Mouse (Mus musculus): ENCODE results near the gene D1Ertd622e. TPM values are rescaled to one million over a fixed set of nuclear protein-coding genes. Genes with fewer than 3 reads are reported as not detected.

Gene D1Ertd622e
- polyA plus RNA-seq, 2 experiments from 2014 or later = 15.2 to 16.1 TPM

DNA sequence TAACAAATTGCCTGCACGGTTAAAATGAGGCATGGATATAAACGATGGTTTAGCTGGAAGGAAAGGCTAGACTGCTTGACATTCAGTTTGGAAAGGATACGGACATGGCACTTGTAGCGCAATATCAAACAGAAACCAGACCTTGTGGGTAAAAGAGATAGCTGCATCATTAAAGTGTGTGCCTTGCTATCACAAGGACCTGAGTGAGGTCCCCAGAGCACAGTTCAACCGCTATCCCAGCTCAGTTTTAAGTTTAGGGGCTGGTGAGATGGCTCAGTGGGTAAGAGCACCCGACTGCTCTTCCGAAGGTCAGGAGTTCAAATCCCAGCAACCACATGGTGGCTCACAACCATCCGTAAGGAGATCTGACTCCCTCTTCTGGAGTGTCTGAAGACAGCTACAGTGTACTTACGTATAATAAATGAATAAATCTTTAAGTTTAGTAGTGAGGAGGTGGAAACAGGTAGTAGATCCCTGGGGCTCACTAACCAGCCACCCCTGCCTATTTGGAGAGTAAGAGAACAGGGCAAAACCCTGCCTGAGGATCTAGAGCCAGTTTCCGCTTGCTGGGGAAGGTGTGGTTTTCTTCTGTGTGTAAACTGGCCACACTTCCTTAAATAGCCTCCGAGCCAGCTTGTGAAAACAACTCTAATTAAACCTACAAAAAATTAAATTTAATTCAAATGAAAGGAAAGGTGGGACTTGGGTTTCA is 29.2 kb downstream of the D1Ertd622e start:
- no peak for ATAC-seq

DNA sequence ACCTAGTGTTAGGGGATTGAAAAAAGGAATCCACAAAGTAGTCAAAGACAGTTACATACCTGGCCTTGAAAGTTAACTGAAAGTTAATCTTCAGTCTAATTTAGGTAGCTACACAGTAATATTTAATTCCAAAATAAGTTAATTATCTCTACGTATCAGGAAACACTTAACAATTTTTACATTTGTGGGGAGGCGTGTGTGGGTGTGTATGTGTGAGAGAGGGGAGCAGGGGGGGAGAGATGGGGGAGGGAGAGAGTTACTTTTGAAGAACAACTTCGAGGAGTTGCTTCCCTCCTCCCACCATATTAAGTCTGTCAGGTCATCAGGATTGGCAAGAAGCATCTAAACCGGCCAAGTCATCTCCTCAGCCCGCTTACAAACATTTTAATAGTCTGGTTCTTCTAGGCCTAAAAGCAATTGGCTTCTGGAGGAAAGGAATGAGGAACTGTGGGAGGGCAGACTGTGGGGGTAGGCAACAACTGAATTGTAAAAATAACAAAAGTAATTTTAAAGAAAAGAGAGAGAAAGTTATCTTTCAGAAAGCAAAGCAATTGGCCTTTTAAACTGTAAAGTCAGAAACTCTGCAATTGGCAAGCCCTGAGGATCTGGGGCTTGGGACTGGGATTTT is 29.9 kb downstream of the D1Ertd622e start:
- no peak for ATAC-seq

DNA sequence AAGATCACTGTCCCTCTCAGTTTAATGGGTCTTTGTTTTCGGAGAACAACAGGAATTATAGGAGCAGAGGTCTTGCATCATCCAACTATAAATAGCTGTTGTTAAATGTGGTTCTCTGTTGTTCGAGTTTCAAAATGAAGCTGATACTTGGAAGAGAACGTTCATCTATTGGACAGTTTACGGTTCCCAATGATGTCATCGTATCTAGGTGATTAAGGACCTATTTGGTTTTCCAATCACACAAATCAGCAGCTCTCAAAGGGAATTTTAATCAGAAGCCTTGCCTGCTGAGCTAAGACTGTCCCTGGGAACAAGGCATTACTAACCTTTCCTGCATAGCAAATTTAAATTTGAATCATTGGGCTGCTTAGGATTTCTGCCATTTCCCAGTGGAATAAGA is 31.7 kb downstream of the D1Ertd622e start:
- no peak for ATAC-seq

DNA sequence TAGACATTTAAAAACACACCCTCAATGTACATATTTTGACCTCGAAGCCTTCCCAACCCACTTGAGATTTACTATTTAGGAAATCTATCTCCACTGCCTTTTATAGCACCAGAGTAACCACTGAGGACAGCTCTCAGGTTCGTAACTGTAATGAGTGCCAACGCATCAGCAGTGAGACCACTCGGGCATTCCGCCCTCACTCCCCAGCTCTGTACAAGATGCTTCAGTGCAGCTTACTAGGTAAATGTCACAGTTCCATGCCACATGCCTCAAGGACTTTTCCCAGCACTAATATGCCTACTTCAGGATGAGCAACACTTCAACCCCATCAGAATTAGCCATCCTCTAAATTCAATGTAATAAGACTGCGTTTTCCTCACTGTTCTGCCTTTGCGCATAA is 33.0 kb downstream of the D1Ertd622e start:
- no peak for ATAC-seq

DNA sequence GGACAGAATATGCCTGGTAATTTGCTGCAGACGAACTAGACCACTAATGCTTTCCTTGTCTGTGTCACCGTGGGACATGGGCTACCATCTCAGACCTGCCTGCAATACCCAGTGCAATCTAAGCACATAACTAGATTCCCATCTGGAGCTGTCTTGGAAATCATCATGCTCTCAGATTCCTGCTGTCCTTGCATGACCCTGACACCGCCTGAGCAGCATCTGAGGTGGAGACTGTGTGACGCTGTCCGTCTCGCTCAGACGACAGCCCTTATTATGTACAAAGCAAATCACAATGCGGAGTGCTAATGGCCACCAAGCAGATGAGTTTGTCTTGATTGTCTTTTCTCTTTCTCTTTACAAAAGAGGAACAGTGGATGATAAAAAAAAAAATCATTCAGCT is 33.9 kb downstream of the D1Ertd622e start:
- no peak for ATAC-seq

DNA sequence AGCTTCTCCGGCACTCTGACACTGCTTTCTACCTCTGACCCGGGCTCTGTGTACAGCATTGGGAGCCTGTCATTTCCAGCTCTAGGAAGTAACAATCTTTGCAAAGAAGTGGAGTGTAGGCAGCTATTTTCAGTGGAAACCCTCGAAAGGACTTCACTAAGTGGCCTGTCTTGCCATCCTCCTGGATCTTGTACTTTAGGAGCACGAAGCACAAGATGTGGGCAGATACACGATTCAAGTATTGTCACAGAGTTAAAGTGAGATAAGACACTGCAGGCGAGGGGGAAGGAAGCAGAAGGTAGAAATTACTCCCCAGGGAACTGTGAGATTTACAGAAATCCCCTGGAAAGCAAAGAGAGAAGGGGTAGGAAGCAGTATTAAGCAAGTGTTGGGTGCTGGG is 36.4 kb downstream of the D1Ertd622e start:
- ATAC-seq = no peak

DNA sequence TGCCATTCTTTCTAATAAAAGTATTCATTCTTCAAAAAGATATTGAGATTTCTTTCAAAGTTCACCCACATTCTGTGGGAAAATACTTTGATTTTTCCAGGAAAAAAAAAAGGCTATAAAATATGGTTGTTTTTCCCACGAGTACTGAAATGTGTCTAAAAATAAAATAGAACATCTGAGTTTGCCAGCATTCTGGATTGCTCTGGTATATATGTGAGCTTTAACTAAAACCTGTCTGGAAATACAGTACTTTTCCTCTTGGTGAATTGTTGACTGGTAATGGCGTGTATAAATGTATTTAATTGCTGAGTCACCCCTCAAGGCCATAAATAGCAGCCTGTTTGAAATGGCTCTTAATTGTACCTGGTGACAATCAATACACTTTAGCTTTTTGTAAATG is 37.5 kb downstream of the D1Ertd622e start:
- no peak for ATAC-seq

DNA sequence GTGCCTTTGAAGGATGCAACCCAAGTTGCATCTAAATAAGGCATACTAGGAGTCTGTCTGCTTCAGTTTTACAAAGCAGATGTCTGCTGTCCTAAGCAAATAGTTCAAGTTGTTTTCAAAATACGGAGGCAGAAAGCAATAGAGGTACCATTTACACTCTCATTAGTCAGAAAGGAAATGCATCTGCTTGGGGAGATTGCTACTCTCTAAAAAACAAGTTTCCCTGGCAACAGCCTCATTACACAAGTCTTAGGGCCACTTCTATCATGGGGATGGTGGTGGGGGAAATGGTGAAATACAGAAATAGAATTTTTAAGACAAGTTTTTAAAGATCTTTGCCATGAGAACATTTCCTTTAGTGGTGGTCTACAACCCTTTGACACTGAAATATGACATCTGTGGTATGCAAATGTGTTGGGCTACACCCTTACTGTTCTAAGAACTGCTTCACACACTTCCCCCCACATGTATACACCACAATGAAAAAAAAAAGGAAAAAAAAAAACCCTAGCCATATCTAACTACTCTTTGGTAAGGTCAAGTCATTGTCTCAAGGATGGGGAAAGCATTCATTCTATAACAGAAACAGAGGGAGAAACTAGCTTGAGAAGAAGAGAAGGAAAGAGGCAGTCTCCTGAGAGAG is 38.5 kb downstream of the D1Ertd622e start:
- ATAC-seq = peak; percentile 76

DNA sequence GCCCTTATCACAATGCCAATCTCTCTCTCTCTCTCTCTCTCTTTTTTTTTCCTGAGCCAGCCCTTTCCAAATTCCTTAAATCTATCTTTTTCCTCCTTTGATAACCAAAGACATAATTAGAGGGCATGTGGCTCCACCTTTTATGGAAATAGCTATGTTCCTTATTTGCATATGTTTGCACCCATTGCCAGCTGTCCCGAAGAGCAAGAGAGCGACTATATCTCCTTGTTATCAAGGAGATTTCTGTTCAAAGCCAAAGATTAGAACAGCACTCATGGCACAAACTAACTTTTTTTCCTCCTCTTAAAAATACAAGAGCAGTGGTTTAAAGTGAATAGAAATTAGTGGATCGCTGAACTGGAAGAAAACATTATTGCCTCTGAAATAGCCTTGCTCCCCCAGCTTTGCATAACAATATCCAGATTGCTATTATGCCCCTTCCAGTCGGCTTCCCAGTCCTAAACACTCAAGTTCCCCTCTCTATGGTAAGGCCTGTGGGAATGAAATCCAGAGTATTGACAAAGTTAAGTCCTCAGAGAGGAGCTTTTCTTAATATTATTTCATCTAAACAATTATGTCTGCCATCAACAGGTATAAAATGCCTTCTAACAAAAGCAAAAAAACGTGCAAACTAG is 39.2 kb downstream of the D1Ertd622e start:
- ATAC-seq = no peak

DNA sequence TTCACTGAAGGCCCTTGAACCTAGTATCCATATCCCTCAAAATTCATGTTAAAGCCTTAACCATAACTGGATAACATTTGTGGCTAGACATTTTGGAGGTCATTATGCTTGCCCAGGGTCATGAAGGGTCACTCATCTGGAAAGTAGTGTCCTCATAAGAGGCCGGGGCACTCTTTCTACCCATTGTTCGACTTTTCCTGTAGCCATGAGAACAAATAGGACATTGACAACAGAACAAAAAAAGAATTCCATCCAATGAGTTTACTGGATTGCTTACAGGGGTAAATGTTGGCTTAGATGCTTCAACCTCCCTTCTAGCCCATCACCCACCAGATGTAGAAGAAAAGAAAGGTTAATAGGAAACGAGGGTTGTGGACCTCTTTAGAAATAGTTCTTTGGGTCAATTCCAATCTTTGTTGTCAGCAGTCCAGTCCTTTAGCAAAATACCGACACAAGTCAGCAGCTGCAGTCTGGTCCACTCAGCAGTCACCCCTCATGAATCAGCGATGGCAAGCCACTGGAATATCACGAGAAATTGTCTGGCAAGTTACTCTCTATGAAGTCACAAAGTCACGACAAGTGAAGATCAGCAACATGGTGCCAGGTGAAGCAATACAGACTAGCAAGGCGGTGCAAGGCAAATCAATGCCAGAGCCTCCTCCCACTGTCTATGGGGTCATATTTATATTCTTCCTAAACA is 42.1 kb downstream of the D1Ertd622e start:
- ATAC-seq = no peak

DNA sequence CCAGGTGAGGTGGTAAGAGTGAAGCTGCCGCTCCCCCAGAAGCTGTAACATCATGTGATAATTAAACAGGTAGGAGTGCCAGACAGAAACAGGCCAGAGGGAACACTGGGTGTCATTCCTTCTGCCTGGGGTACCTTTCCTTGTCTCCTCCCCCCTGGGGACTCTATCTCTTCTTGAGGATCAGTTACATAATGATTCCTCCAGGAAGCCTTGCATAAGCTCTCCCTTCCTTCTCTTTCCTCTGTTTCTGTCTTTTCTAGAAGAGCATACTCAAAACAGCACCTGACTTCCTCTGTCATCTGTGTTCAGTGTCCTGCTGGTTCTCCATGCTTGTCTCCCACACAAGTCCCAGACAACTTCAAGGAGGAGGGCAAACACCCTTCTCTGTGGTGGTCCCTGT is 46.3 kb downstream of the D1Ertd622e start:
- no peak for ATAC-seq

DNA sequence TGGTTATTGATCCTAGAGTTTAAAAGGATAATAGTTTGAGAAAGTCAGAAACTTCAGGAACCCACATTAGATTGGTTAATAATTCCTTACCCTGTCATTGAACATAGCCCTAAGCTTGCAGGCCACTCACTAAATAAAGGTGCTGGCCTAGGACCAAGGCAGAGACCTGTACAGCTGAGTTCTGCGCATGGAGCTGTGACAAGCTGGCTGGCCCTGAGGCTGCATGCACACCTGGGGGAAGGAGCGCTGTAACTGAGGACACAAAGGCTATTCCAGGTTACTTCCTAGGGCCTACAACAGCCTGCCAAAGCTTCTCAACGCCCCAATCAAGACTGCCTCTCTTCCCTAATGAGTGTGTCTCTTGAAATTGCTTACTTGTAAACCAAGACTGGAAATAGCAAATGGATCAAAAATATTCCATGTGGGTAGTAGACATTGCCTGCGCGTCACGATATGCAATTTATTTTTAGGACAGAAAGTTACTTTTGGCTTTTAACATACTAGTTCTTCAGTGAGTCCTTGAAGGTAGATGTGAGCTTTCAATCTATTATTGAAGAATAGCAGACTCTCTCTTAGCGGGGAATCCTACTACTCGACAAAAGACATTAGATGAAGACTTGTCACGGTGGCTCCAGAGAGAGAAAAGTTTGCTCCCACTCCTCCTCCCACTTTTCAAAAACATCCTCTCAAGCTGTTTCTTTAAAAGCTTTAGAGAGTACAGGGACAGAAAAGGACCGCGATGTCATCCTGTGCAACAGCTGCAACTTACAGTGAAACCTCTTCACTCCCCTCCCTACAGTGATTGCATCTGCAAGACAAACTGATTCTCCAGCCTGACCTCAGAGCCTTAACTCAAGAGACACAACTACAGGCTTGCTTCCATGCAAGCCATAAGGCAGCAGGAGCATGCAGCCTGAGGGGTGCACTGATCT is 47.1 kb downstream of the D1Ertd622e start:
- no peak for ATAC-seq

DNA sequence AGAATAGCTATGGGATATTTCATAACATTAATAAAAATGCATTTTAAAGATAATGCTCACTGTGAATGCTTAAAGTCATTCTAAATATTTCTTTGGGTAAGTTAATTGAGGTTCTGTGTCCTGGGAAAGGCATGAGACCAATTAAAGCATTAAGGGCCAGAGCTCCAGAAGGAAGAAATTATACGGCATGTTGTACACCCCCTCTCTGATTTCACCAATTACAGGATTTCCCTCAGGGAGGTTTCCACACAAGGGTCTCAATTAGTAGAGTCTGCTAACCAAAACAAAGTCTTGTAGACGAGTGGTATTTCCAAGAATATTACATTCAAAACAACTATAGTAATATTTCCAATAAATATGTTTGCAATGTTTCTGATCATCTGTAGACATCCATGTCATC is 50.1 kb downstream of the D1Ertd622e start:
- no peak for ATAC-seq

DNA sequence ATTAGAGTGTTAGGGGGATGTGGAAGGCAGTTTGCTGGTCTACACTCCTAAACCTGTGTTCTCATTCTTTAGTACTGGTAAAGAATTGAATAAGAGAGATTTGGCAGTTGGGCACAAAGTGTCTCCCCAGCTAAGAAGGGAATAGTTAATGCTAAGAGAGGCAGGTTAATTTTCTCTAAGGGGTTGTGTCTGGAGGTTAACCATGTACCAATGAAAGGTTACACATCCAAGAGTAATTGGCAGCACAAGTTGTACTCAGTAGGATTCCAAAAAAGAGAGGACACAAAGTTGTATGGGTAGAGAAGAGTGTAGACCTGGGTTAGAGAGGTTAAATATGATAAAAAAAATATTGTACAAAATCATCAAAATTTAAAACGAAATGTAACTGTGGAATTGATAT is 58.5 kb downstream of the D1Ertd622e start:
- no peak for ATAC-seq

DNA sequence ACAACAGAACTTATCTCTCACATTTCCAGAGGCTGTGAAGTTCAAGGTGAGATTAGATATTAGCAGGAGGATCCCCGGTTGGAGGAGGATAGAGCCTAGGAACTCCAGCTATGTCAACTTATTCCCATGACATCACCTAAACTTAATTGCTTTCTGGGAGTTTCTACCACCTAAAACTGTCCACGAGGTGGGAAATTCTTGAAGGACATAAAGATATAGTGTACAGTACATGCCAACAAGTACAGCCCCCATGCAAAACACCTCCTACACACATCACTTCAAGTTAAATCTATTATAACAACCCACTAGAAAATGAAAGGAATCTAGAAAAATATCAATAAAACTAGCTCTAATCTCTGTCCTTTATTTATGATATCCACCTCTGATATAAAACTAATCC is 61.5 kb downstream of the D1Ertd622e start:
- no peak for ATAC-seq

DNA sequence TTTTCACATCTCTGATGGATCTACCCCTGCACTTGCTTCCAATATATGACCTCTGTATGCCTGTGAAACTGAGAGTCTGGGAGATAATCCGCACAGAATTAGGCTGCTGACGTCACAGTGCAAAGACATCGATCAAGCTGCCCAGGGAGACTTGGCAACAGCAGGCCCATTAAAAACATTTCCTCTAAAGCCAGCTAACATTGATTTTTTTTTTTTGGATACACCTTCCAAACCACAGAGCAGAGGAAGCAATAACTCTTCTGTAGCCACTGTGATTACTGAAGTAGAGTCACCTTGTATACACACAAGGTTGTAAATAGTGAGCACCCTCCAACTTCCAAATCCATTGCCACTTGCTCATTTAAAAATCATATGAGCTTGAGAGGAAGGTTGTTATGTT is 62.8 kb downstream of the D1Ertd622e start:
- ATAC-seq = no peak

DNA sequence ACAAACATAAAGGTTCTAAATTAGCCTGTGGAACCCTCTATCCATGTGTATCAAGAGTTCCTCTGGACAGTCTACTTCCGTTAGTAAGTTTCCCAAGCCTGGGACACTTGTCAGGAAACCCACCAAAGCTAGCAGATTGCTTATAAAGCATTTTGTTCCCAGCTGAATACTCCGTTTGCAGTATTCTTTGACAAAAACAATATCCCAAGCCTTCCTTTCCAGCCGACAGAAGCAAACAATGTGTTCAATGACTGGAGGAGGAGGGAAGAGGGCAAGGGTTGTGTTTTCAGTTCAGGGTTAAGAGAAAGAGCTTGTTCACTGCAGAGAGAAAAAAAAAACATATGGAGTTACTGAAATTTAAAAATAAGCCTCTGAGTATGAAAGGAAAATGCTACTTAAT is 73.3 kb downstream of the D1Ertd622e start:
- no peak for ATAC-seq

DNA sequence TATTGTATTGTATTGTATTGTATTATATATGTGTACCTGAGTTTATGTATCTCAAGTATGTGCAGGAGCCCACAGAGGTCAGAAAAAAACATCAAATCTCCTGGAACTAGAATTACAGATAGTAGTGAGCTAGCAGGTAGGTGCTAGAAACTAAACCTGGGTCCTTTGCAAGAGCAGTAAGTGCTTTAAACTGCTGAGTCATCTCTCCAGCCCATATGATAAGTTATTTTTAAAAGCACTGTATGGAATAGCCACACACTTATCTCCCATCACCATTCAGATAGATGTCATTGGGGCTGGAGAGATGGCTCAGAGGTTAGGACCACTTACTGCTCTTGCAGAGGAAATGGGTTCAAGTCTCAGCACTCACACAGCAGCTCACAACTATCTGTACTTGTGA is 76.8 kb downstream of the D1Ertd622e start:
- ATAC-seq = no peak

DNA sequence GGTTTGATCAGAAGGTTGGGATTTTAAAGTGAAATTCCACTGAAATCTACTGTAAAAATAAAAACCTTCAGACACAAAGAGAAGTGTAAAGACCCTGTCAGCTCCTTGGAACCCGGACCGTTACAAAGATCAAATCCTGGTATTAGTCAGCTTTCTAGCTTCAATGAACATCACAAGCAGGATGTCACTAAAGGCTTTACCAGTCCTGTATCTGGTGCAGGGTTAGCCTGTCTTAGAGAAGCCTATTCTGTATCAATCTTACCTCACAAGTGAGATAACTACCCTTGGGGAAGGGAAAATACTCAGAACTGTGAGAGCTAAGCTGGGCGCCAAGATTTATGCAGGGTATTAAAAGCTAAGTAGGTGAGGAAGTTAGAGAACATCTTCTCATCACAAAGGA is 77.7 kb downstream of the D1Ertd622e start:
- ATAC-seq = no peak

DNA sequence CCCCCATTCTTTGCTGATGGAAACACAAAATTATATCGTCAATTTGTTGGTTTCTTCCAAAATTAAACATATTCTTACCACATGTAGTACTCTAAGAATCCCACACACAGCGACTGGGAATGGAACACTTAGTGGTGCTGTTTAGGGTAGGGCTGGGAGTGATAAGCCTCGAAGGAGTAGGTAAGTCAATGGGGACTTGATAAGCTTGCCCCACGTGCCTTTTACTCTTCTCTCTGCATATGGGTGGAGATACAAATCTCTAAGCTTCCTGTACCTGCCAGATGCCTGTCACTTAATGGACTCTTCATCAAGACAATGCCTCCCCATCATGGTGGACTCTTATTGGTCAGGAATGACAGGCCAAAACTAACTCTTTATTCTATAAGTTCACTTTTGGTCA is 78.8 kb downstream of the D1Ertd622e start:
- ATAC-seq = no peak

DNA sequence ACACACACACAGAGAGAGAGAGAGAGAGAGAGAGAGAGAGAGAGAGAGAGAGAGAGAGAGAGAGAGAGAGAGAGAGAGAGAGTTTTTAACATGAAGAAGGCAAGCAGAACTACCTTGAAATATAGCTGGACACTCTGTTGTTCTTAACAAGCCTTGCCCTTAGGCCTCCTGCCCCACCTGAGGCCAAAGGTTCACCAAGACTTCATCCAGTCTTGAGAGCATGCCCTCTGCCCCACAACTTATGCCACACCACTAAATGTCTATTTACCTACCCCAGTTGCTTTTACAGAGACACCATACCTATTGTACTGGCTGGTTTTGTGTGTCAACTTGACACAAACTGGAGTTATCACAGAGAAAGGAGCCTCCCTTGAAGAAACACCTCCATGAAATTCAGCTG is 81.2 kb downstream of the D1Ertd622e start:
- ATAC-seq = peak; percentile 0

DNA sequence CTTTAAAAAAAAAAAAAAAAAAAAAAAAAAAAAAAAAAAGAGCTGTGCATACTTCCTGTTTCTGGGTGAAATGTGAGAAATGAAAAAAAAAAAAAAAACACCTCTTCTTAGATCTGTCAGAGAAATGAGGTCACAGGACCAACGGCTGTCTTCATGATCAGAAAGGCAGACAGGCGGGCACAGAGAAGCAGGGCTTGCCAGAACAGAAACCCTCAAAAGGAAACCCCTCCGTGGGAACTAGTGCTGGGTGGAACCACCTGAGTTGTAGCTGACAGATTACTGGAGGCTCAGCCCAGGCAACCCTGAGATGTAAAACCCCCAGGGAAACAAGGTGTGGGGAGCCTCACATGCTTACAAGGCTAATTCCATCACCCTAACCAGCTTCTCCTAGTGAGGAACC is 81.6 kb downstream of the D1Ertd622e start:
- ATAC-seq = peak; percentile 99
